Mouse (Mus musculus) embryonic fibroblast, embryonic 13.5 days (primary cell): Measurements from ENCODE around the gene Arhgap24.

Experiments used
- CTCF ChIP-seq: IDR thresholded peaks from 2 replicates; pipeline ENCODE4 v1.5.1; 2011; ENCODE audit warnings: mild to moderate bottlenecking, control low read depth, low read length, moderate library complexity, borderline replicate concordance; ENCODE audit not compliant: insufficient read depth
- POLR2A ChIP-seq: IDR thresholded peaks from 2 replicates; pipeline ENCODE4 v1.6.1; 2011; ENCODE audit warnings: low read depth, mild to moderate bottlenecking, control low read depth, low read length, moderate library complexity

GRCm38 (mm10) chr5:102643364-102643763 lies 162.2 kb downstream of the Arhgap24 start:
- TF ChIP-seq POLR2A (no peak), CTCF (no peak)
